ENCODE assay signal across 22 mouse cellular contexts in the genomic region with DNA sequence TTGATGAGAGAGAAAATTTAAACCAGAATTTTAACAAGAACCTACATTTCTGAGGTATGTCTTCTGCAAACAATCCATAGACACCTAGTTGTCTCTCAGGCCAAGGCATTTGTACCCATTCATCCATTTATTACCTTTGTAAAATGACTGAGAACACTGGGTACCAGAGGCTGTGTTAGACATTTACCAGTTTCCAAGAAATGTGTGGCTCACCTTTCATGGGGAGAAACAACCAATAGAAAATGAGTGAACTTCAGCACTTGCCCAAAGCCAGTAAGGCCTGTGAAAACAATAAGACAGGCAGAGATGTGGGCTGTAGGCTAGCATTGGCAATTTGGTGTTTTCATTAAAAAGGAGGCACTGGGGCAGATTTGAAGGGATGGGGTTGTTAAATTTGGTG. TPM values are rescaled to one million over a fixed set of nuclear protein-coding genes. Genes with fewer than 3 reads are reported as not detected.
DNase-seq lines count a peak whose midpoint lies in the region; ATAC-seq and TF ChIP-seq lines count a peak whose summit lies in the region.
"Had no signal": no experiment of that assay in that cellular context is flagged by ENCODE, and none has a peak within 500 bp of the region (broad histone marks: within the 10 kb centered on the region; RNA-seq: fewer than 3 reads in every experiment).

No protein-coding gene starts in this region.

- no peaks in the 10 kb centered on the region for H3K27me3 ChIP-seq in kidney, adult 2 months (replicated peaks; ENCODE audit: control insufficient read depth, insufficient read depth, low read length)
- H3K27me3 ChIP-seq in liver, postnatal 0 days (ENCODE audit: insufficient read depth, low read length), result no peaks in the 10 kb centered on the region
- no peaks in the 10 kb centered on the region for H3K27me3 ChIP-seq in liver, embryonic 11.5 days (replicated peaks; ENCODE audit: control insufficient read depth, insufficient read depth, low read length)
- H3K27me3 ChIP-seq: embryonic facial prominence, embryonic 13.5 days; embryonic facial prominence, embryonic 15.5 days had no signal

- H3K27ac ChIP-seq in kidney, adult 2 months (ENCODE audit: insufficient read depth, low read depth, low read length), result no peak overlapping the region
- no peak overlapping the region for H3K27ac ChIP-seq in liver, postnatal 0 days (ENCODE audit: low read depth)
- H3K27ac ChIP-seq in liver, embryonic 11.5 days (ENCODE audit: low read depth, low read length), result no peak overlapping the region
- H3K27ac ChIP-seq: embryonic facial prominence, embryonic 13.5 days; embryonic facial prominence, embryonic 15.5 days; forebrain, embryonic 10.5 days; forebrain, embryonic 12.5 days had no signal

- peak; percentile 79 for DNase-seq in kidney, adult 2 months
- no peak for DNase-seq in kidney, adult 18-20 months
- DNase-seq in liver, postnatal 0 days, result no peak
- no peak for DNase-seq in liver, embryonic 11.5 days (ENCODE audit: low spot score)
- peak; percentile 14 for DNase-seq in yolk sac, embryonic 10.5 days (ENCODE audit: low spot score)
- no peak for DNase-seq in thymus, postnatal 4 days
- DNase-seq: adrenal gland, adult 2 months; adrenal gland, postnatal 10 days; adrenal gland, postnatal 25 days; cerebellum, adult 11 months; cerebellum, adult 18-20 months; cerebellum, adult 8-10 months; cerebellum, adult 9-11 months; cerebellum, postnatal 14 days; cerebellum, postnatal 36 days; embryo, embryonic 11 days had no signal

- no peak overlapping the region for H3K9ac ChIP-seq in liver, postnatal 0 days (replicated peaks)
- no peak overlapping the region for H3K9ac ChIP-seq in liver, embryonic 11.5 days (ENCODE audit: low read depth, low read length)
- H3K9ac ChIP-seq: embryonic facial prominence, embryonic 13.5 days; embryonic facial prominence, embryonic 15.5 days; forebrain, embryonic 12.5 days had no signal

- H3K4me3 ChIP-seq in kidney, adult 2 months (ENCODE audit: insufficient read depth, low read depth, low read length), result no peak overlapping the region
- no peak overlapping the region for H3K4me3 ChIP-seq in liver, postnatal 0 days (ENCODE audit: low read depth, low read length)
- no peak overlapping the region for H3K4me3 ChIP-seq in liver, embryonic 11.5 days (ENCODE audit: low read depth, low read length)
- H3K4me3 ChIP-seq: embryonic facial prominence, embryonic 13.5 days; embryonic facial prominence, embryonic 15.5 days; erythroblast, embryonic 14.5 days; forebrain, embryonic 10.5 days; forebrain, embryonic 12.5 days had no signal

- no peaks in the 10 kb centered on the region for H3K9me3 ChIP-seq in liver, postnatal 0 days (ENCODE audit: low read length)
- H3K9me3 ChIP-seq in liver, embryonic 11.5 days (ENCODE audit: control insufficient read depth, low read length), result no peaks in the 10 kb centered on the region
- H3K9me3 ChIP-seq: embryonic facial prominence, embryonic 13.5 days; embryonic facial prominence, embryonic 15.5 days; forebrain, embryonic 10.5 days; forebrain, embryonic 12.5 days had no signal

- TF ChIP-seq POLR2A in kidney, adult 2 months (IDR thresholded peaks at IDR 0.05; ENCODE audit: low read depth, low read length), result no peak

- TF ChIP-seq CTCF in kidney, adult 2 months (conservative IDR thresholded peaks at IDR 0.05; ENCODE audit: insufficient read depth, insufficient read length, low read depth, low read length), result no peak
- no peak for TF ChIP-seq CTCF in liver, postnatal 0 days (IDR thresholded peaks at IDR 0.05; ENCODE audit: low read depth)

- peak; percentile 40; the same call in 1 of the 2 replicates for ATAC-seq in liver, postnatal 0 days
- no peak for ATAC-seq in liver, embryonic 11.5 days (replicated peaks; ENCODE audit: low FRiP score)
- ATAC-seq: forebrain, embryonic 14.5 days had no signal

- no peak for TF ChIP-seq EP300 in liver, postnatal 0 days (IDR thresholded peaks at IDR 0.05; ENCODE audit: low read depth)

- H3K4me1 ChIP-seq in kidney, adult 2 months (ENCODE audit: control insufficient read depth, insufficient read depth, low read length), result peaks cover 2% of the 10 kb centered on the region; the same call in 1 of the 2 replicates
- H3K4me1 ChIP-seq in liver, postnatal 0 days (ENCODE audit: insufficient read depth), result peaks cover 13% of the 10 kb centered on the region
- 0 out of 2 replicates have a peak, but pooled peaks cover 2% of the 10 kb centered on the region for H3K4me1 ChIP-seq in liver, embryonic 11.5 days (replicated peaks; ENCODE audit: control insufficient read depth, insufficient read depth, low read length)
- H3K4me1 ChIP-seq: embryonic facial prominence, embryonic 13.5 days; embryonic facial prominence, embryonic 15.5 days had no signal

- H3K36me3 ChIP-seq in kidney, adult 2 months (ENCODE audit: control insufficient read depth, insufficient read depth, low read length), result no peaks in the 10 kb centered on the region
- H3K36me3 ChIP-seq in liver, postnatal 0 days (replicated peaks; ENCODE audit: insufficient read depth, low read length), result no peaks in the 10 kb centered on the region
- no peaks in the 10 kb centered on the region for H3K36me3 ChIP-seq in liver, embryonic 11.5 days (ENCODE audit: control insufficient read depth, insufficient read depth, low read length)
- H3K36me3 ChIP-seq: embryonic facial prominence, embryonic 13.5 days; embryonic facial prominence, embryonic 15.5 days; forebrain, embryonic 10.5 days; forebrain, embryonic 12.5 days had no signal

- no peak overlapping the region for H3K4me2 ChIP-seq in liver, postnatal 0 days (ENCODE audit: low read depth, low read length)
- no peak overlapping the region for H3K4me2 ChIP-seq in liver, embryonic 11.5 days
- H3K4me2 ChIP-seq: embryonic facial prominence, embryonic 13.5 days; embryonic facial prominence, embryonic 15.5 days; forebrain, embryonic 12.5 days had no signal

RNA-seq across cellular contexts. Expression of a gene that starts 58.2 kb away (rescaled TPM):
- polyA plus RNA-seq in kidney, adult 2 months (2012; rRNA removed), result 0.07 TPM in 1 of 2 replicates, not detected in the other
- 10.1 and 12.6 TPM in 2 replicates for polyA plus RNA-seq in liver, postnatal 0 days (2015; fragmentation: Nextera tagmentation; extraction: Ambion mirVana)
- 8.8 and 10.5 TPM in 2 replicates for polyA plus RNA-seq in liver, embryonic 11.5 days (2014; fragmentation: Nextera tagmentation; extraction: Ambion mirVana)
- polyA plus RNA-seq: erythroblast, embryonic 14.5 days had no signal

Comparison
In these comparisons a context has a peak if more than half of its experiments do, and no peak if none do; other contexts are left out.
1. DNase-seq: peak in kidney, adult 2 months (single experiment) and yolk sac, embryonic 10.5 days (single experiment); none in kidney, adult 18-20 months (single experiment), liver, postnatal 0 days (single experiment), liver, embryonic 11.5 days (single experiment) and thymus, postnatal 4 days (single experiment).